Mouse (Mus musculus) hindbrain, embryonic 15.5 days (tissue): ENCODE data around the gene Gnptg. TPM values are rescaled to one million over a fixed set of nuclear protein-coding genes. Genes with fewer than 3 reads are reported as not detected.

Experiments
- ATAC-seq: fragments of 200-750 bp; cut with Nextera tagmentation; 2 replicates; pipeline ENCODE4 v1.8.0; 2017; ENCODE audit warnings: low read depth, moderate number of reproducible peaks, moderate TSS enrichment; ENCODE audit not compliant: low FRiP score
- H3K27ac ChIP-seq: fragments of 300-500 bp; sonication (generic); replicated peaks from 2 replicates; pipeline ENCODE4 v1.5.1; 2015; ENCODE audit warnings: mild to moderate bottlenecking, inconsistent platforms
- H3K27me3 ChIP-seq: fragments of 300-500 bp; sonication (generic); 2 replicates; pipeline ENCODE4 v1.6.1; 2015; ENCODE audit warnings: control low read depth, inconsistent platforms
- H3K36me3 ChIP-seq: fragments of 300-500 bp; sonication (generic); 2 replicates; pipeline ENCODE4 v1.6.1; 2015; ENCODE audit warnings: control low read depth, inconsistent platforms
- H3K4me1 ChIP-seq: fragments of 300-500 bp; sonication (generic); replicated peaks from 2 replicates; pipeline ENCODE4 v1.6.1; 2015; ENCODE audit warnings: control low read depth, inconsistent platforms
- H3K4me2 ChIP-seq: fragments of 300-500 bp; sonication (generic); 2 replicates; pipeline ENCODE4 v1.6.1; 2015; ENCODE audit warnings: moderate library complexity, mild to moderate bottlenecking, inconsistent platforms
- H3K4me3 ChIP-seq: fragments of 300-500 bp; sonication (generic); 2 replicates; pipeline ENCODE4 v1.5.1; 2015; ENCODE audit warnings: mild to moderate bottlenecking, inconsistent platforms
- H3K9ac ChIP-seq: fragments of 300-500 bp; sonication (generic); 2 replicates; pipeline ENCODE4 v1.6.1; 2015; ENCODE audit warnings: inconsistent platforms
- H3K9me3 ChIP-seq: fragments of 300-500 bp; sonication (generic); 2 replicates; pipeline ENCODE4 v1.6.1; 2016; ENCODE audit warnings: control low read depth, inconsistent platforms
- WGBS: fragments of 180-500 bp; shearing (Covaris S2); methylation state at CpG from one replicate; pipeline ENCODE4 v1.1.7; 2015; 5-methylcytosine and 5-hydroxymethylcytosine counted together
- polyA plus RNA-seq: library from polyadenylated mRNA; unstranded; fragments of >200 nt; fragmentation: Nextera tagmentation; extraction: Ambion mirVana; gene quantifications from 2 replicates; pipeline ENCODE4 v1.2.1, GENCODE M21; 2015

Gene Gnptg
- polyA plus RNA-seq, 1 experiment from 2014 or later: 107 TPM

DNA sequence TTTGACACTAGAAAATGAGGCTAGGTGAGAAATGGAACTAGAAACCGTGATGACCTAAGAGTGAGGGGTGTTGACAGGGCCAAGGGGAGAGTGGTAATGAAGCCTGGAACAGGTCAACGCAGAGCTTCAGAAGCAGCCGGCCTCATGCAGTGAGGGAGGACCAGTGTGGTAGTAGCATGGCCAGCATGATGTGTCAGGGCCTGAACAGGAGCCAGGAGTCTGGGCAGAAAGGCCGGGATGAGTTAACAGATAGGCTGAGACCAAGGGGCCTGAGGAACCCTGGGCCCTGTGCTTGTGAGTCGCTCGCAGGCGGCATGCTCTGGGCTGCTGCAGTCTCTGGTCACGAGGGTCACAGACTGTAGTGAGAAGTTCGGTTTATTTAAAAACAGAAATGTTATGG lies 21.0 kb downstream of the Gnptg start:
- Histone ChIP-seq H3K9me3 (no peaks in the 10 kb centered on the region), H3K27me3 (no peaks in the 10 kb centered on the region)
- WGBS: 91% methylated on average over 9 of the region's 9 CpGs

DNA sequence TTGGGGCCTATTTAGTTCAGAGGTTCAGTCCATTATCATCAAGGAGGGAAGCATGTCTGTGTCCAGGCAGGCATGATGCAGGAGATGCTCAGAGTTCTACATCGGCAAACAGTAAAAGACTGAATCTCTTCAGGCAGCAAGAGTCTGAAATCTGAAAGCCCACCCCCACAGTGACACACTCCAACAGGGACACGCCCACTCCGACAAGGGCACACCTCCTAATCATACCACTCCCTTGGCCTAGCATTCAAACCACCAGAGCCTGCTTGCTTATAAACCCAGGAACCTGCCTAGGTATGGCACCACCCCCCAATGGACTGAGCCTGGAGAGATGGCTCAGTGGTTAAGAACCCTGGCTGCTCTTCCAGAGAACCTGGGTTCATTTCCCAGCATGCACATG lies 24.5 kb downstream of the Gnptg start:
- Histone ChIP-seq H3K27ac (no peak overlapping the region), H3K9me3 (no peaks in the 10 kb centered on the region), H3K27me3 (no peaks in the 10 kb centered on the region), H3K9ac (no peak overlapping the region), H3K36me3 (peaks cover 52% of the 10 kb centered on the region), H3K4me2 (no peak overlapping the region), H3K4me3 (no peak overlapping the region), H3K4me1 (no peaks in the 10 kb centered on the region)
- 85% methylated on average over 3 of the region's 3 CpGs for WGBS
- ATAC-seq: no peak

More for the DNA sequence above, 21.0 kb downstream of the Gnptg start:
- H3K4me2 ChIP-seq: no peak overlapping the region
- H3K27ac ChIP-seq: no peak overlapping the region
- no peak overlapping the region for H3K4me3 ChIP-seq
- no peak overlapping the region for H3K9ac ChIP-seq
- peaks cover 25% of the 10 kb centered on the region for H3K36me3 ChIP-seq
- ATAC-seq: no peak
- peaks cover 19% of the 10 kb centered on the region for H3K4me1 ChIP-seq

DNA sequence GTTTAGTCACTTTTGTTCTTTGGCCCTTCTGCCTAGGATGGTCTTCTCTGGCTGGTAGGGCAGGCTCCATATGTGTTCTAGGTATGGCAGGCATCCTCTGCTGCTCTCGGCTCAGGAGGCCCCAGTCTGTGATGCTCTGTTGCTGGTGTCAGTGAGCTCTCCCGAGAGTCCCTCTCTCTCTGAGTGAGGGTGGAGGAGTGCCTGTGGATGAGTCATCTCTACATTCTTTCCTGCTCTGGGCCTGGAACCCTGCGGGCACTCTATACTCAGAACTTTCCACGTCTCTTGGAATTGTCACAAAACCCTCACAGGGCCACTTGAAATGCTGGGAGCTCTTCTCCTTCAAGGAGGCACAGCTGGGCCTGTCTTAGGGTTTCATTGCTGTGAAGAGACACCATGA lies 28.2 kb downstream of the Gnptg start:
- no peak overlapping the region for H3K27ac ChIP-seq
- H3K4me2 ChIP-seq: no peak overlapping the region
- no peaks in the 10 kb centered on the region for H3K4me1 ChIP-seq
- no peak overlapping the region for H3K4me3 ChIP-seq
- peaks cover 71% of the 10 kb centered on the region for H3K36me3 ChIP-seq
- 94% methylated on average over 4 of the region's 4 CpGs for WGBS
- no peaks in the 10 kb centered on the region for H3K27me3 ChIP-seq
- H3K9me3 ChIP-seq: no peaks in the 10 kb centered on the region
- no peak overlapping the region for H3K9ac ChIP-seq
- ATAC-seq: no peak

DNA sequence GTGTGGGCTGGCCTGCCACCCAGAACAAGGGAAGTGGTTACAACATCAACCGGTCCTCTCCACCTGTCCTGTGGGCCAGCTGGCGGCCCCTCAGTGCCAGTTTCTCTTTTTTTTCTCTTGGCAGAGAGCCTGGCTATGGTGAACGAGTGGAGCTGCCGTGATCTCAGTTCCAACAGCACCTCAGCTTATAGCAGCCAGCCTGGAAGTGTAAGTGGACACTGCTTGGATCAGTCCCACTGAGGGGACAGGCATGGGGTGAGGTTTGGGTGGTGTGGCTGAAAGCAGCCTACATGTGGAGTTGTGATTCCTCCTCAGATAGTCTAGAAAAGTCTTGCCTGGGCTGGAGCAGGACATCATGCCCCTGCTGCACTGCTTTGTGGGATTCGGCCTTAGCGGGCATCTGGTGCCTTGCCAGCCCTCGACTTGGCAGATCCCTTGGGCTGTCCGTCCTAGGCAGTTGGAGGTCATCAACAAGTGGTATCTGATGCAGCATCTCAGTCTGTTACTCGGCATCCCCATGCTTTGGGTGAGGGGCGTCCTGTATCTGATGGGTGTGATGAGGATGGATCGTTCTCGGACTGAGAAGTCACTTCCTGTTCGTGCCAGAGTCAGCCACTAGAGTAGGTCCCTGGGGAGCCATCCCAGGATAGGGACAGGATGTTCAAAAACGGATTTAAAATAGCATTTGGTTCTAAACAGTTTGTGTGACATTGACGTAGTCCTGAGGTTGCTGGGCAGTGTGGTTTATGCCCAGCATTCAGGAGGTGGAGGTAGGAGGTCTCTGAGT lies 29.1 kb downstream of the Gnptg start:
- no peak overlapping the region for H3K4me3 ChIP-seq
- H3K9me3 ChIP-seq: no peaks in the 10 kb centered on the region
- H3K27ac ChIP-seq: no peak overlapping the region
- peaks cover 70% of the 10 kb centered on the region for H3K36me3 ChIP-seq
- WGBS: 82% methylated on average over 15 of the region's 15 CpGs
- H3K27me3 ChIP-seq: no peaks in the 10 kb centered on the region
- no peak for ATAC-seq
- no peak overlapping the region for H3K4me2 ChIP-seq
- no peaks in the 10 kb centered on the region for H3K4me1 ChIP-seq
- no peak overlapping the region for H3K9ac ChIP-seq

DNA sequence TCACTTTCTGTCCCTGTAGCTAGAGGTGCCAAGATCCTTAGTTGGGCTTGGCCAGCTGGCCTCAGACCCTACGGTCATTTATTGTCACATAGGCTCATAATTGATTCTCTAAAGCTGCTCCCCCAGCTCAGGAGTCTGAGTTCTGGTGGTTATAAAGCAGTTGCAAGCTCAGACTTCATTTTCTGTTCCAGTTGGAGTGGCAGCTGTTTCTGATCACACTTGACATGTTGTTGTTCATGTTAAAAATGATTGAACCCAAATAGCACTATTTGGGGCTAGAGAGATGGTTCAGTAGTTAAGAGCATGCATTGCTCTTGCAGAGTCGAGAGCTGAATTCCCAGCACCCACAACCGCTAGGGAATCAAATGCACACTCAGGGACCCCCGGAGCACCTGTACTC lies 29.9 kb downstream of the Gnptg start:
- WGBS: 95% methylated on average over 4 of the region's 4 CpGs

DNA sequence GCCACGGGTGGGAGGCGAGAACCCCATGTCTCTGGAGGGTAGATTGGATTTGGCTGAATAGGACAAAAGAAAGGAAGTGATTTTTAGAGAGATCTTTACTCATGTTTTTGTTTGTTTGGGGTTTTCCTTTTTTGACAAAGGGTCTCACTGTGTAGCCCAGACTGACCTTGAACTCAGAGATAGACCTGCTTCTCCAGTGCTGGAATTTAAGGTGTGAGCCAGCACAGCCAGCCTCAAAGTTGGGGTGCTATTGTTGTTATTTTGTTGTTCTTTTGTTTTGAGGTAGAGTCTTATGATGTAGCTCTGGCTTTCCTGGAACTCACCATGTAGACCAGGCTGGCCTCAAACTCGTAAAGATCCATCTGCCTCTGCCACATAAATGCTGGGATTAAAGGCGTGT lies 37.5 kb downstream of the Gnptg start:
- Histone ChIP-seq H3K9me3 (no peaks in the 10 kb centered on the region), H3K4me2 (no peak overlapping the region), H3K4me1 (no peaks in the 10 kb centered on the region), H3K27ac (no peak overlapping the region), H3K27me3 (no peaks in the 10 kb centered on the region), H3K9ac (no peak overlapping the region), H3K36me3 (peaks cover 68% of the 10 kb centered on the region), H3K4me3 (no peak overlapping the region)
- 92% methylated on average over 4 of the region's 4 CpGs for WGBS
- ATAC-seq: no peak

More for the DNA sequence above, 29.9 kb downstream of the Gnptg start:
- no peak overlapping the region for H3K9ac ChIP-seq
- no peaks in the 10 kb centered on the region for H3K27me3 ChIP-seq
- no peaks in the 10 kb centered on the region for H3K4me1 ChIP-seq
- H3K27ac ChIP-seq: no peak overlapping the region
- no peak for ATAC-seq
- H3K9me3 ChIP-seq: no peaks in the 10 kb centered on the region
- H3K4me3 ChIP-seq: no peak overlapping the region
- H3K4me2 ChIP-seq: no peak overlapping the region
- H3K36me3 ChIP-seq: peaks cover 76% of the 10 kb centered on the region

DNA sequence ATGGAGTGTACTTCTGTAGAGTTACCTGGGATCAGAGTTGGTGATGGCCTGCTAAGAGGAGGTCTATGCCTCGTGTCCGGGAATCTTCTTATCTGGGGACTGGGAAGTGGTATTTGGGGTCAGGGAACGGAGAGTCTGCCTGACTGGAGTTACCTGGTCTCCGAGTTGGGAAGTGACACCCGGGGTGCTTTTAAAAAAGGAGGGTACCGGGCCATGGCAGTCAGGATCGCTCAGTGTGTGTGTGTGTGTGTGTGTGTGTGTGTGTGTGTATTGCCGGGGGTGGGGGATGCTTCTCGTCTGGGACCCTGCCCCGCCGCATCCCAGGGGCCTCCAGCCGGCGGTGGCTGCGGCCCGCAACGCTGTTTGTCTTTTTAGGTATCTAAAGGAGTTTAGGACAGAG lies 50.8 kb downstream of the Gnptg start:
- H3K4me1 ChIP-seq: peaks cover 37% of the 10 kb centered on the region

DNA sequence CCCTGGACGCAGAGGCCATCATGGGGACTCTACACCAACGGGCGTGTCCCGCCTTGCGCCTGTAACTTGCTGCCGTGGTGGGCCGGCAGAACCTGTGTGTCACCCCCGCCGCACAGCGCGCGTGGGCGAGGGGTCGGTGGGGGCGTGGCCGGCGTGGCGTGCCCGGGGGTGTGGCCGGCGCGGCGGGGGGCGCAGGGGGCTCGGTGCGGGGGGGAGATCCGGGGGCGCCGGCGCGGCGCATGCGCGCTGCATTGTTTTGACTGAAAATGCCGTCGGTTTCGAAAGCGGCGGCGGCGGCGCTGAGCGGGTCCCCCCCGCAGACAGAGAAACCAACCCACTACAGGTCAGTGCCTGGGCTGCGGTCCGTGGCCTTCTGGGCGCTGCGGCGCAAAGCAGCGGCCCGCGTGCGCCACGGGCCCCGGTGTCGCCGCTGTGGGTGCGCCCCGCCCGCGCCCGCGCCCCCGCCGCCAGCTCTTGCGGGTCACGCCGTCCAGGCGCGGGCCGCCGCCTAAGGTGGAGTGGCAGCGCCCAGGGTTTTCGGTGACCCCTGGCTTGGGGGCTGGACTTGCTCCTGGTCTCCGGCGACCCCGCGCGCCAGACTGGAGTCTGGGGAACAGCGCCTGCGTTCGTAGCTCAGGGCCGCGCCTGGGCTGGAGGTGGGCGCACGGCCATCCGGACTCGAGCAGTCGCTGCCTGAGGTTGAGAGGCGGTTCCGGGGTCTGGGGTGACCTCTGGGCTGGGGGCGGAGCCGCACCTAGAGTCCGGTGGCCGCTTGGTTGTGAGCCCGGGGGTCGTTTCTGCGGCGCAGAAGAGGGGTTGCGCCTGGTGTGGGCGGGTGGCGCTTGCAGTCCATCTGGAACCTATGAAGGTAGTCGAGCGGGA lies 51.5 kb downstream of the Gnptg start, which contains the start of gene Unkl:
Gene Unkl (plus strand): TSS at position 248 of the 882 bp plus-strand sequence.
- H3K36me3 ChIP-seq: peaks cover 12% of the 10 kb centered on the region
- no peaks in the 10 kb centered on the region for H3K27me3 ChIP-seq
- peak within 1 kb of the TSS; percentile 90 for H3K4me2 ChIP-seq
- ATAC-seq: peak; percentile 28; the same call in 1 of the 2 replicates
- under 1% methylated on average over 81 of the region's 104 CpGs for WGBS
- H3K9me3 ChIP-seq: no peaks in the 10 kb centered on the region
- H3K27ac ChIP-seq: peak within 1 kb of the TSS; percentile 81
- peaks cover 42% of the 10 kb centered on the region for H3K4me1 ChIP-seq
- peak within 1 kb of the TSS; percentile 83 for H3K4me3 ChIP-seq
- H3K9ac ChIP-seq: peak within 1 kb of the TSS; percentile 89

More for the DNA sequence above, 50.8 kb downstream of the Gnptg start:
- peak overlapping the region; percentile 90 for H3K4me2 ChIP-seq
- peak overlapping the region; percentile 89 for H3K9ac ChIP-seq
- ATAC-seq: no peak; the same call in 1 of the 2 replicates
- no peak overlapping the region for H3K27ac ChIP-seq
- peak overlapping the region; percentile 83 for H3K4me3 ChIP-seq
- no peaks in the 10 kb centered on the region for H3K9me3 ChIP-seq
- peaks cover 15% of the 10 kb centered on the region for H3K36me3 ChIP-seq
- H3K27me3 ChIP-seq: no peaks in the 10 kb centered on the region
- 7% methylated on average over 16 of the region's 16 CpGs for WGBS

DNA sequence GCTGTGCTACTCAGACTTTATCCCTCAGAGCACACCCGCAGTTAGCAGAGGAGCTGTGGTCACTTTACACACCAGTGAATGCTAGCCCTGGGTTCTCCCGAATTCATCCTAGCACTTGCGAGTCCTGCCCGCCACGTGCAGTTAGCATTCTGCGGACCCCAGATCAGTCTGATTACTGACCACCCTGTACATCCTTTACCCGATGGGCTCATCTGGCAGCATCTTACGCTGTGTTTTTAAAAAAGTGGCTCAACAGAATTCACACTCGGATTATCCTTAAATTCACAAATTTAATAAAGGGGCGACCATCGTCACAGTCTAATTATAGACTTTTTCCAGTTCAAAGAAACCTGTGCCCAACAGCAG lies 52.2 kb downstream of the Gnptg start:
- Histone ChIP-seq H3K4me2 (peak overlapping the region; percentile 90), H3K4me1 (peaks cover 45% of the 10 kb centered on the region), H3K36me3 (peaks cover 12% of the 10 kb centered on the region), H3K9ac (peak overlapping the region; percentile 89), H3K9me3 (no peaks in the 10 kb centered on the region), H3K27ac (peak overlapping the region; percentile 81), H3K27me3 (no peaks in the 10 kb centered on the region), H3K4me3 (peak overlapping the region; percentile 83)
- no peak for ATAC-seq
- 4% methylated on average over 11 of the region's 11 CpGs for WGBS

DNA sequence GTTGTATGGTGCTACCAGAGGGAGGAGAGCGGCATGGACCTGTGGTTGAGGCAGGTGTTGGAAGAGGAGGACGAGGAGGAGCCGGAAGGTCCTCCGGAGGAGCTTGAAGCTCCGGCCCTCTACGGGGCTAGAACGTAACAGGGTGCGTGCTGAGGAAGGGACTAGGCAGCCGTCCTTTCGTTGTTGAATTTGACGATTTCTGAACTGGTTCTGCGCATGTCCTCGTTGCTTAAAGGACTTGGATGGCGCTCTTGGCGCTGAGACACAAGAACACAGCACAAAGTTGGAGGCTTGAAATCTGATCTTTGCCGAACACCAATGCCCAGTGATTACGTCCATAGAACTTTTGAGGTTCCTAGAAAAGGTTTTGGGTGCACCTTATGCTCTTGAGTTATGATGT lies 55.0 kb downstream of the Gnptg start:
- Histone ChIP-seq H3K27ac (peak overlapping the region; percentile 63), H3K4me3 (peak overlapping the region; percentile 75), H3K9me3 (no peaks in the 10 kb centered on the region), H3K36me3 (no peaks in the 10 kb centered on the region), H3K4me1 (peaks cover 39% of the 10 kb centered on the region), H3K4me2 (peak overlapping the region; percentile 95), H3K9ac (peak overlapping the region; percentile 72), H3K27me3 (no peaks in the 10 kb centered on the region)
- 9% methylated on average over 17 of the region's 17 CpGs for WGBS
- ATAC-seq: 0 out of 2 replicates have a peak, but pooled peaks have one; percentile 9

DNA sequence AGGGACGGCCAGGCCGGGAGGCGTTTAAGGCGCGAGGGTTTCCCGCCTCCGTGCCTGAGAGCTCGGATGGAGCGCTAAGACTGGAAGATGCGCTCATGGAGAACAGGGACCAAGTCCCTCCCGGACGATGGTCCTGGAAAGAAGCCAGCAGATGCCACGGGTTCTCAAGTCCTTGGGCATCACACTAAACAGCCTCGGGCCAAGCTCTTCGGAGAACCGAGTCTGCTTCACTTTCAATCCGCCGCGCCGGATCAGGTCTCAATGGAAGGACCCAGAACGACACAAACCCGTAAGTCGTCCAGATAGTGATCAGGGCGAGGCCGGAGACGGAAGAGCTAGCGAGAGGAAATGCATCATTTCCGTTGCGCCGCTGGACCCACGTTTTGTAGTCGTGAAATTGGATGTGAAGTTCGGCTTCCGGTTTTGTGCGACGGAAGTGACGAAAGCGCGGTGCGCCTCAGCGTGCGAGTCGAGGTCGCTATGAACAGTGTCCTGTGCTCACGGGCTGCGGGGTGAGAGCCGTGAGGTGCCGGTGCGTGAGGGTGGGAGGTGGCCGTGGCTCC lies 55.7 kb downstream of the Gnptg start, which contains the start of gene BC003965:
Gene BC003965 (plus strand): TSS at position 426 of the 563 bp plus-strand sequence.
- no peaks in the 10 kb centered on the region for H3K36me3 ChIP-seq
- no peaks in the 10 kb centered on the region for H3K9me3 ChIP-seq
- H3K4me1 ChIP-seq: peaks cover 32% of the 10 kb centered on the region
- H3K27me3 ChIP-seq: no peaks in the 10 kb centered on the region
- under 1% methylated on average over 50 of the region's 50 CpGs for WGBS
- H3K27ac ChIP-seq: peak within 1 kb of the TSS; percentile 91
- peak within 1 kb of the TSS; percentile 95 for H3K4me2 ChIP-seq
- ATAC-seq: peak; percentile 88
- H3K4me3 ChIP-seq: peak within 1 kb of the TSS; percentile 75
- H3K9ac ChIP-seq: peak within 1 kb of the TSS; percentile 89
